Mouse (Mus musculus) forebrain, embryonic 10.5 days (tissue): ENCODE measurements at regions not wholly inside any gene's neighbourhood (a gene's known extent, or its start where the extent isn't known, plus 50 kb on each side); places are given as distances from the start of the nearest gene placed in this dataset.
A peak's percentile ranks its signal among the peaks of the same experiment; 100 is the strongest.

Experiments
- DNase-seq: peaks from one replicate; pipeline ENCODE4 v3.0.0-alpha.2; 2017; ENCODE audit warnings: low spot score; ENCODE audit errors: extremely low spot score
- H3K27ac ChIP-seq: fragments of 300-500 bp; sonication (generic); 2 replicates; pipeline ENCODE4 v1.5.1; 2016; ENCODE audit warnings: mild to moderate bottlenecking
- H3K27me3 ChIP-seq: fragments of 300-500 bp; sonication (generic); 2 replicates; pipeline ENCODE4 v1.6.1; 2016; ENCODE audit warnings: mild to moderate bottlenecking; ENCODE audit not compliant: poor library complexity, severe bottlenecking
- H3K36me3 ChIP-seq: fragments of 300-500 bp; sonication (generic); replicated peaks from 2 replicates; pipeline ENCODE4 v1.6.1; 2016; ENCODE audit warnings: mild to moderate bottlenecking, moderate library complexity
- H3K4me1 ChIP-seq: fragments of 300-500 bp; sonication (generic); 2 replicates; pipeline ENCODE4 v1.6.1; 2016
- H3K4me3 ChIP-seq: fragments of 300-500 bp; sonication (generic); 2 replicates; pipeline ENCODE4 v1.5.1; 2016; ENCODE audit warnings: mild to moderate bottlenecking, moderate library complexity
- H3K9me3 ChIP-seq: fragments of 300-500 bp; sonication (generic); 2 replicates; pipeline ENCODE4 v1.6.1; 2016; ENCODE audit warnings: mild to moderate bottlenecking, moderate library complexity
- WGBS: fragments of 180-500 bp; shearing (Covaris S2); methylation state at CpG from one replicate; pipeline ENCODE4 v1.1.7; 2016; 5-methylcytosine and 5-hydroxymethylcytosine counted together

DNA sequence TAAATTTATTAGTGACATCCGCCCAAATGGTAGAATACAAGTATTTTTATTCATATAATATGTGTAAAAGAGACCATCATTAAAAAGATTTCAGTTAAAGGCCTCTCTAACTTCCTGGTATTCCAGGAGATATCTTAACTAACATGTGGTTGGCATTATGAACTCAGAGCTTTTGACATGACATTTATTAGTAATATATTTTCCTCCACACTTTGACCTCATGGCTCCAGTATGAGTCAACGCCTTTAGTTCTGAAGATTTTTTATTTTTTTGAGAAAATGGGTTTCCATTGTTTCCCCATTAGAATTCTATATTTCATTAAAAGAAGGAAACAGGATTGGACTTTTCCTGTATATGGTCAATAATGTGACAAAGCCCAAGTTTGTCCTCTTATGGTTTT is 250.7 kb upstream of the Cd180 start:
- Histone ChIP-seq H3K27ac (no peak overlapping the region), H3K9me3 (no peaks in the 10 kb centered on the region), H3K27me3 (peaks cover 19% of the 10 kb centered on the region), H3K4me3 (no peak overlapping the region), H3K4me1 (no peaks in the 10 kb centered on the region), H3K36me3 (no peaks in the 10 kb centered on the region)
- 93% methylated on average over 2 of the region's 2 CpGs for WGBS
- no peak for DNase-seq

DNA sequence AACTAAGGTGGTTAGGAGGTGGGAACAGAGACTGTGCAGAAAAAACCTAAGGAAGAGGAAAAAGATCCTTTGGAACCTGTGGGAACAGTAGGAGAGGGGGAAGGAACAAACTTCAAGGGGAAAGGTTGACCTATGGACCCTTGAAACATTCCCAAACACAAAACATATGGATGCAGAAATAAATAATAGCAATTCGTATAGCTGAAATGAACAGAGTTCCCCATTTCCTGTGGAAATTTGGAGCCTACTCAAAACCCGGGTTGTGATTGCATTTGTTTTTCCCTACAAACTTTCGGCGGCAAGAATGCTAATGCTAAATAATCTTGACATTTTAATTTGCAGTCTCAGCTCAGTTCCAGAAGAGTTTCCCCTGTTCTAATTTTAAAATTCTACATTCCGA is 246.0 kb upstream of the Cd180 start:
- Histone ChIP-seq H3K4me3 (no peak overlapping the region), H3K27me3 (peaks cover 42% of the 10 kb centered on the region), H3K27ac (no peak overlapping the region), H3K4me1 (peaks cover 16% of the 10 kb centered on the region), H3K36me3 (no peaks in the 10 kb centered on the region), H3K9me3 (no peaks in the 10 kb centered on the region)
- WGBS = 87% methylated on average over 5 of the region's 5 CpGs
- DNase-seq = no peak

DNA sequence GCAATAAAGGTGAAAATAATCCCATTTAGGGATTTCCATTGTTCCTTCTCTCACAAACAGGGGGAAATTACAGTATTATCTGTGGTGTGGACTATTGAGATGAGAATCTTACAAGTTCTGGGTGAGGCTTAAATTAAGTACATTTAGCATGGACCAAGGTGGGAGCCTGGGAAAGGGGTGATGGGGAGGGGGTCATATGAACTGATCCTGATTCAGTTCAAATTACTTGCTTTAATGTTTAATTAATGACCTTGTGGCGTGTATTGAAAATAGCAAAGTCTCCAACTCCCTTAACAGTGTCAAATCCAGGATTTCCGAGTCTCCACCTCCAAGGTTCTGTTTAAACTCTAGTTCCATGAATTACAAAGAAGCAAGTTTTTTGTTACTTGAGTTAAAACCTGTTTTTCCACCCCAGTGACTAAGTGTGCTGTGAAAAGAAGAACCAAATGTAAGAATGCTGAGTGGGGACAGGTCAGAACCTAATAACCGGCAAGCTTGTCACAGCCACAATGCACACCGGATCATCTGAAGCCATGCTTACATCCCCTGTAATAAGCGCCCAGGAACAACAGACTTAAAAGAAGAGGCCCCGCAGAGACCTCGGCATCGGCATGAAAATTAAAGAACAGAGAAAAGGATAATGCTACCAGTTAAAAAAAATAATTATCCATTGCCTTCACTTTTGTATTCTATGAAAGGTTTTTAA is 243.8 kb upstream of the Cd180 start:
- peak; percentile 20 for DNase-seq
- 11% methylated on average over 8 of the region's 8 CpGs for WGBS
- H3K27me3 ChIP-seq = peaks cover 65% of the 10 kb centered on the region

DNA sequence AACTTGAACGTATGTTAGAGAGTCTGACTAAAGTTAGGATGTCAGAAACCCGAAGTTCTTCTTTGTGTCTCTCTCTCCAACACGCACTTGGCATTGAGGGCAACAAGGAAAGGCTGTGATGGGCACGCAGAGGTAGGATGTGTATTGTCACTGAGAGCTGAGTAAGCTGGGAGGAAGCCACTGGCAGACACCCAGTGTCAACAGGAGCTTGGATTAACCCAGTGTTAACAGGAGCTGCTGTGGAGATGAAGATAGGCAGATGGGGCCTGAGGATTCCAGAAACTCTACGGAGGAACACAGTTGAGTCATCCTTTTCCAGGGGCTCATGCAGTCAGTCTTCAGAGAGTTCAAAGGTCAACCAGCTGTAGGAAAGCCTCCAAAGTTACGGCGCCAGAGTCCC is 242.2 kb upstream of the Cd180 start:
- H3K27ac ChIP-seq = no peak overlapping the region
- H3K27me3 ChIP-seq = peaks cover 74% of the 10 kb centered on the region
- no peak for DNase-seq
- 80% methylated on average over 7 of the region's 7 CpGs for WGBS
- no peaks in the 10 kb centered on the region for H3K9me3 ChIP-seq
- no peaks in the 10 kb centered on the region for H3K36me3 ChIP-seq
- no peak overlapping the region for H3K4me3 ChIP-seq
- H3K4me1 ChIP-seq = peaks cover 16% of the 10 kb centered on the region

More for the DNA sequence above, 243.8 kb upstream of the Cd180 start:
- H3K4me3 ChIP-seq = no peak overlapping the region; the same call in 1 of the 2 replicates
- peaks cover 16% of the 10 kb centered on the region for H3K4me1 ChIP-seq
- H3K36me3 ChIP-seq = no peaks in the 10 kb centered on the region
- H3K9me3 ChIP-seq = no peaks in the 10 kb centered on the region
- H3K27ac ChIP-seq = no peak overlapping the region

DNA sequence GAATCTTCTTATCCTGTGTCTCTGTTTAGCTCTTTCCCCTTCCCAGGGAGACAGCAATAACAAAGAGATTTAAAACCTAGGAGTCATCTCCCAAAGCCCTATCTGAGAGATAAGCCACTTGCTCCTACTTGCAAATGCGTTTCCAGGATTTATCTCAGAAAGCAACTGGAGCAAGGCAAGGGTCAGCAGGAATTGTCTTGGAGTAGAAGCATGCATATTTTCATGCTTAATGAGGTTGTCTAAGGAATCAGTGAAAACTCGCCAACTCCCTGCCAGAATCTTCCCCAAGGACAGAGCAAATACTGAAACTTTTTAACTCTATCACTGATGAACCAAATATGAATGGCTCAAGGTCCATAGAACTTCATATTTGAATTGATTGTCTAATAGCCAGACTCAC is 234.6 kb upstream of the Cd180 start:
- Histone ChIP-seq H3K9me3 (no peaks in the 10 kb centered on the region), H3K27me3 (peaks cover 38% of the 10 kb centered on the region), H3K4me1 (no peaks in the 10 kb centered on the region), H3K4me3 (no peak overlapping the region), H3K27ac (no peak overlapping the region), H3K36me3 (no peaks in the 10 kb centered on the region)
- WGBS = 51% methylated on average over 2 of the region's 2 CpGs
- DNase-seq = no peak

DNA sequence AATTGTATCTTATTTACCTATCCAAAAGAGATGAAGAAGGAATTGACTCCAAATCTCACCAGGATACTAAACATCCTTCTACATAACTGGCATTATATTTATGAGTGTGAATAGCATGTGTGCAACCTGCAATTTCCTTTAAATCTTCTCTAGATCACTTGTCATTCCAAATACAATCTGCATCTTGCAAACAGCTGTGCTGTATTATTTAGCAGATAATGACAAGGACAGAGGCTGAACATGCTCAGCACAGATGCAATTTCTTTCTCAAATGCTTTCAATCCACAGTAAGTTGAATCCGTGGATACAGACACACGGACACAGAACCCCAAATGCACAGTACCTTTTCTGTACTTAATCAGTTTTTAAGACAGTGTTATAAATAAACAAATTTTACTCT is 229.4 kb upstream of the Cd180 start:
- no peak overlapping the region for H3K27ac ChIP-seq
- 0 out of 2 replicates have a peak, but pooled peaks cover 5% of the 10 kb centered on the region for H3K27me3 ChIP-seq
- no peak overlapping the region for H3K4me3 ChIP-seq
- no peaks in the 10 kb centered on the region for H3K36me3 ChIP-seq
- no peaks in the 10 kb centered on the region for H3K9me3 ChIP-seq
- WGBS = 89% methylated on average over 2 of the region's 2 CpGs
- H3K4me1 ChIP-seq = no peaks in the 10 kb centered on the region
- no peak for DNase-seq

DNA sequence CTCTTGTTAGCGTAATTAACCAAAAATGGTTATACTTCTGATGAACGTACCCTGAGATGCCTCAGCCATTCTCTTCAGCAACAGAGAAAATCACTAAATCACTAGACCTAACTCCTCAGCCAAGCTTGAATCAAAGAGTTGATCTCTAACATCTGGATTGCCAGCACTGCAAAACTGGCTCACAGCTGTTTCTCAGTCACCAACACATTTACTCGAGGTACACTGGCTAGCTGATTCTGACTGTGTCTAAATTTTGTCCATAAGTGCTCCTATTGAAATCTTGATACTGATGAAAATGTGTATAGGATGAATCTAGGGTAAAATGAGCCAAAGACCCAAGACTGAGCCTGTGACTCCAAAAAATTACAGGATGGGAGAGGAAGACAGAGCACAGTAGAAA is 211.5 kb upstream of the Cd180 start:
- Histone ChIP-seq H3K4me3 (no peak overlapping the region), H3K4me1 (peaks cover 9% of the 10 kb centered on the region), H3K36me3 (no peaks in the 10 kb centered on the region), H3K27me3 (no peaks in the 10 kb centered on the region), H3K9me3 (no peaks in the 10 kb centered on the region), H3K27ac (no peak overlapping the region)
- DNase-seq = no peak
- WGBS = 91% methylated on average over 3 of the region's 3 CpGs

DNA sequence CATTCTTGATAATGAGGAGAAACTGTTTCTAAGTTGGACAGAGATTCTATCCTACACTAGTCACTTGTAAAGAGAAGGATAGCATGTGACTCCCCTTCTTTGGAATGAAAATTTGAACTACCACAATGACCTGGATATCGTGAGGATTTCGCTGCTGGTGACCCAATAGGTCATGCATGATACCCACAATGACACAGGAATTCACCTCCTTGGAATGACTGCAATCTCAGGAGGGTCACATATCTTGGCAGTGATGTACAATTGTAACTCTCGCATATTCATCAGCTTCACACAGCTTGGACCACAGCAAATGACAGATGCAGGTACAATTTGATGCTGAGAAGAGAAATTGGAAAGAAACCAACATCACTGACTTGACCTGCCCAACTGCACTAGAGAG is 210.9 kb upstream of the Cd180 start:
- no peaks in the 10 kb centered on the region for H3K9me3 ChIP-seq
- peaks cover 9% of the 10 kb centered on the region for H3K4me1 ChIP-seq
- no peak for DNase-seq
- no peaks in the 10 kb centered on the region for H3K36me3 ChIP-seq
- 91% methylated on average over 3 of the region's 3 CpGs for WGBS
- no peaks in the 10 kb centered on the region for H3K27me3 ChIP-seq
- no peak overlapping the region for H3K27ac ChIP-seq
- H3K4me3 ChIP-seq = no peak overlapping the region

DNA sequence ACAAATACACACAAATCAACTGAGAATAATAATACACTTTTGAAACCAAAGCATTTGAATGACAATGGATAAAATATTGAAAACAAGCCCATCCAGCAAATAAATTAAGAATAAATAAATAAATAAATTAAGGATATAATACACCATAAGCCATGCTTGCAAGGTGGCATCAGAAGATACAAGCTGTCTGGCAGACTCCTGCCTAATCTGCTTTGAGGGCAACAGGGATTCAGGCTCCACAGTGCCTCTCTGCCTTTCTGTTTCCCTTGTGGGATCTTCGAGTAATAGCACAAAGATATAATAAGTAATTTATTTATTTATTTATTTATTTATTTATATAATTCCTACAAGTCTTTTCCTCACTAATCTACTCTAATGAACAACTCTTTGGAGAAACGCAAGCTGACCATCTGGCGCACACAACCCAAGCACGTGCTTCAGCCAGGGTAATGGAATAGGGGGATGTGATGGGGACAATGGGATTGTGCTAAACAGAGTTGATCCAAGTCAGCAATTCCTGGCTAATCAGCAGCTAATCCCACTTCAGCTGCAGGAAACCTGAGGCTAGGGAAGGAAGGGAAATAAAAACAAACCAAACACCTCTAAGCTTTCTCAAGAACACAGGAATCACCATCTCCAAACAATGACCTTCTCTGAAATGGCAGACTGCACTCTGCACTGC is 205.8 kb upstream of the Cd180 start:
- peaks cover 5% of the 10 kb centered on the region for H3K4me1 ChIP-seq
- H3K9me3 ChIP-seq = 0 out of 2 replicates have a peak, but pooled peaks cover 5% of the 10 kb centered on the region
- DNase-seq = no peak
- H3K27me3 ChIP-seq = no peaks in the 10 kb centered on the region
- H3K4me3 ChIP-seq = no peak overlapping the region
- H3K36me3 ChIP-seq = no peaks in the 10 kb centered on the region
- H3K27ac ChIP-seq = no peak overlapping the region
- 49% methylated on average over 4 of the region's 4 CpGs for WGBS

DNA sequence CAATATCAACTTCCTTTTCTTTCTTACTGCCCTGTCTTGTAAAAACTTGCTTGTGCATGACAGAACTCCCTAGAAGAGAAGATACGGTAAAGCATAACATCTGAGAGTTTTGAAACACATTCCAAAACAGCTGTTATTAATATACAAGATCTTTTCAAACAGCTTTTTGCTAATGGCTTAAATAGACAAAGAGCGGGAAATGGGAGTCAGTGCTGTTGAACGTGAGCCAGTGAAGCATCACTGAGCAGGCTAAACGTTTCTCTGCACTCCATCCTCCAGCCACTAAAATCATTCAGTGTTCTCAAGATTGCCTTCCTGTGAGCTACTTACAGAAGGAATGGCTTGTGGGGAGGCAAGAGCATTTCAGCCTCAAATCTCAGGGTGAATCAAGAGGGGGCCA is 202.0 kb upstream of the Cd180 start:
- Histone ChIP-seq H3K9me3 (0 out of 2 replicates have a peak, but pooled peaks cover 5% of the 10 kb centered on the region), H3K36me3 (no peaks in the 10 kb centered on the region), H3K4me1 (peaks cover 5% of the 10 kb centered on the region), H3K4me3 (no peak overlapping the region), H3K27me3 (no peaks in the 10 kb centered on the region), H3K27ac (no peak overlapping the region)
- 89% methylated on average over 4 of the region's 4 CpGs for WGBS
- DNase-seq = no peak

DNA sequence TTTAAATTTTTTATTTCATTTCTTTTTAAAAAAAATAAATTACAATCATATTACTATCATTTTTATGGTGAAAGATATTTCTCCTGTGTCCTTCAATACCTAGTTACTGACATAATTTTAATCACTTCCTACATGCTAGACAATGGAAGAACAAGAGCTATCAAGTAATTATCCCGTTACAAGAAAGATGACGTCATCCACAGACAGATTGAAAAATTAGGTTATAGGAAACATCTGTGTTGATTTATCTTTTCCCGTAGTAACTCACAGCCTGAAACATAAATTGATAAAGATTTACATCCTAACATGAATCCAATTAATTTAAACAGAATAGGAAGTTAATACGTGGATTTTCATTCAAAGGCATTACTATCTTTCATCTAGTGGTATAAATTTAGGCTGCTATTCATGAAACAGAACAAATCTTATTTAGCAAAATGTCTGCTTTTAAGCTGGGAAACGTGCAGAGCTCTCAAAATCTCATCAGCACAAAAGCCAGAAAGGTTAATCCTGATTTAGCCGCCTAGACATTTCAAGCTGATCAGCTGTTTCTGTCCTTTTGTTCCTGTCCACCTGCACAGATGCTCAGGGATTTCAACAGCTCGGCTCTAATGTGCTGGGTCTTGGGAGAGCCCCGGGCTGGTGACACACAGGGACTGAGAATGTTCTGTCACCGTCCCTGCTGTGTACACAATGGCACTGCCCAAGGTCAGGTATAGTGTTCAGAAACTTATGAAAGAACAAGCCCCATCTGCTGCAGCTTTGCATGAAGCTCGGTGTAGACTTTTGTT is 189.0 kb upstream of the Cd180 start:
- 34% methylated on average over 10 of the region's 10 CpGs for WGBS
- no peak overlapping the region for H3K27ac ChIP-seq
- no peak overlapping the region for H3K4me3 ChIP-seq
- DNase-seq = peak; percentile 27
- H3K9me3 ChIP-seq = no peaks in the 10 kb centered on the region
- peaks cover 13% of the 10 kb centered on the region for H3K4me1 ChIP-seq
- H3K36me3 ChIP-seq = no peaks in the 10 kb centered on the region
- no peaks in the 10 kb centered on the region for H3K27me3 ChIP-seq

DNA sequence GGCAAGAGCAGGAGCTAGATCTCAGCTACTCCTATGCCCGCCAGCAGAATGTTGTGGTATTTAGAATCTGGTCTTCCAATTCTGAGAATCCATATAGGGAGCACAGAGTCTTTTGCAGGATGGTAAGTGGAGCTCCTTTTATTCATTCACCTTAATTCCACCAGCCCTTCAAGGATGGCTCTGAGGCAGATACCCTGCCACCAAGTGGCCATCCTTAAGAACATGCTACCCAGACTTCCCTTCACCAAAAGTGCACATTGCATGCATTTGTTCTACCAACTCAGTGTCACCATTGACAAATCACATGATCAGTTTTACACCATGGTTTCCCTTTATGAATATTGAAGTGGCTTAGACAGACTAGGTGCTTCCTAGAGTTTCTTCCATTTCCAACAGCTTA is 186.1 kb upstream of the Cd180 start:
- Histone ChIP-seq H3K9me3 (no peaks in the 10 kb centered on the region), H3K27ac (no peak overlapping the region), H3K4me1 (peaks cover 13% of the 10 kb centered on the region), H3K4me3 (no peak overlapping the region), H3K36me3 (no peaks in the 10 kb centered on the region), H3K27me3 (no peaks in the 10 kb centered on the region)
- WGBS = 70% methylated on average over 1 of the region's 1 CpGs
- DNase-seq = no peak

DNA sequence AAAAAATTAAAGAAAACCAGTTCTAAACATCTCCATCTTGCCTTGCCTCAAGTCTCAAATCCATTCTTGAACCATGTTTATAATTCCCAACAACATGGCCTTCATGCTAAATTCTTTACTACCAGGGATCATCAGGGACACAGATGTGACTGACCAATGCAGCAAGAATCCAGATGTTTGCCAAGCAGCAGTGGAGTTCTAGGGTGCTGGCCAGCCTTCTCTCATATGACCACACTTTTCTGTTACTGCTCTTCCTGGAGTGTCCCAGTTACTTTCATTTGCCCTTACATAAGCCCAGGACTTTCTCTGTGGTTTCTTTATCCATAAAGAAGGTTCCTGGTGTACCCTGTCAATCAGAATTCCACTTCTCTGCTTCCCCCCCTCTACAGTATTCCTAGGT is 185.4 kb upstream of the Cd180 start:
- no peak overlapping the region for H3K4me3 ChIP-seq
- H3K27me3 ChIP-seq = no peaks in the 10 kb centered on the region
- H3K36me3 ChIP-seq = no peaks in the 10 kb centered on the region
- no peak overlapping the region for H3K27ac ChIP-seq
- H3K9me3 ChIP-seq = no peaks in the 10 kb centered on the region
- peaks cover 13% of the 10 kb centered on the region for H3K4me1 ChIP-seq
- no peak for DNase-seq
